Mouse (Mus musculus): ENCODE results near the gene Hpf1.

Hpf1 gene

DNA sequence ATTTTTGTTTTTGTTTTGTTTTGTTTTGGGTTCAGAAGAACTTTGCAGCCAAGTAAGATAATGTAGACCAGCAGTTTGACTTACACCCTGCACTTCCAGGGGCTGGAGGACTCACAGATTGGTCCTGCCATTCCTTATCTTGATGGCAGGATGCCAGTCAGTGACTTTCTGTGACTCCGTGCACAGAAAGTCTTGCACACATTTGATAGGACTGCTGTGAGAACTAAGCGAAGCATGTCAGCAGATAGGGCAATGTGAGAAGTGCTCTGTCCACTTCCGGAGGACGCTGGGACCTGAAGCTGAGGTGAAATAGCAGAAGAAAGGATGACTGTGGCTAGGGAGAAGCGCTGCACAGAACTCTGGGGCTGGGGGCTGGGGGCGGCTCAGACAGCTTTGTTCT lies 5.7 kb downstream of the Hpf1 start:
- no peak for DNase-seq (ENCODE audit: low read depth, low spot score)

DNA sequence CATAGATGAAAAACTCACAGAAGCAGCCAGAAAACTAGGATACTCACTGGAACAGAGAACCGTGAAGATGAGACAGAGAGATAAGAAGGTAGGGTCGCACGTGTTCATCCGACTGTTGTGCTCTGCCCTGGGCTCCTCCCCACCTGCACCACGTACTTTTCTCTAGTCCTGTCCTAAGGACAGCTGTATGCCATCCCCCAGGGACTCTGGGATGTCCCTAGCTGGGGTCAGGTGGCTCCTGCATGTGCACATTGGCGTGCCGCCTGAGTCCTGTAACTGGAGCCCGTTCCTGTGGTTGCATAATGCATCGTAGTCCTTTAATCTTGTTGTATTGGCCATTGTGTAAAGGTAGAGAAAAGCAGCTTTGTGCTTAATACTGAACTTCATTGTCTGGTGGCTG lies 9.9 kb downstream of the Hpf1 start:
- no peak for DNase-seq (ENCODE audit: low read depth, low spot score)

DNA sequence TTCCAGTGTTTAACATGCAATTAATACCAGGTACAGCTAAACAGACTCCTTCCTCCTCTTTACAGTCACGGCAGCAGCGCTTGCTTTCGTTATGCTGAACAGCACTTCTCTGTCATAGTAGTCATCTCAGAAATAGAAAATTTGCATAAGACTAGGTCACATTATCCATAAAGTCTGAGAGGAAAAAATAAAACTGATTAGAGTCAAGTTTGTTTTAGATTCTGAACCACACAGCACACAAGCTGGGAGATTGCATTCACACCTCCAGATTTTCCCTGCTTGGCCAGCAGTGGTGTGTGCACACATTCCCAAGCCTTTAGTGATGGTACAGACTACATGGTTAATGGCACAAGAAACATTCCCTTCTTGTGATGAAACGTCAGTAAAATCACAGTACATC lies 21.9 kb downstream of the Hpf1 start:
- no peak for DNase-seq (ENCODE audit: low read depth, low spot score)

DNA sequence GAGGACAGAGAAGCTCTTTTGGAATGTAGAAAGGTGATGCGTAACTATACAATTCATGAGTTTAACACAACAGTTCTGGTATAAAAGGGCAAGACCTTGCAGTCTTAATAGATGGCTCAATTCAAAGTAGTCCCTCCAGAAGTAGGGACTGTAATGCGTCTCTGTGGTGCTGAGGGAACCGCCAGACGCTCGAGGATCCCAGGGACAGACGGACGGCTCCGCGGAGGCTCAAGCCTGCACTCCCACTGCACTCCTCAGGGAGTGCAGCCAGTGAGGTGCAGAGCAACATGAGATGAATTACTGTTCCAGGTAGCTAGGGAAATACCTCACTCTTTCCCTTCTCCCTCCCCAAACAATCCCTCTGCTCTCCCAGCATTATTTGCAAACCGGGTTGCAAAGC lies 22.3 kb downstream of the Hpf1 start:
- no peak for DNase-seq (ENCODE audit: low read depth, low spot score)

DNA sequence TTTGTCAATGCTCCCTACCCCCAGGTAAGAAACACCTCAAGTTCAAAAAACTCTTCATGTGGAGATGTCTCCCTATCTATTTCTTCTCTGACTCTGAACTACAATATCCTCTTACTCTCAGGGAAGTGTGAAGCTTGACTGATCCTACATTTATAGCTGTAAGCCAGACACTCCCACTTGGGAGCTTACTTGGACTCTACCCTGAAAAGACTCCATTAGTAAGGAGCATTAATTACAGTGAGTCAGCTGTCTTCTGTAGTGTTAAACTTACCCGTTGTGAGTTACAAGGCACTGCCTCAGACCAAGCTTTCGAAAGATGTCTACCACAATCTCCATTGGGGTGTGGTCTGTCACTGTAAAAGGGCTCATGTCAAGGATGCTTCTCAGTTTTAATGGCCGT lies 28.9 kb downstream of the Hpf1 start:
- no peak for DNase-seq (ENCODE audit: low read depth, low spot score)

DNA sequence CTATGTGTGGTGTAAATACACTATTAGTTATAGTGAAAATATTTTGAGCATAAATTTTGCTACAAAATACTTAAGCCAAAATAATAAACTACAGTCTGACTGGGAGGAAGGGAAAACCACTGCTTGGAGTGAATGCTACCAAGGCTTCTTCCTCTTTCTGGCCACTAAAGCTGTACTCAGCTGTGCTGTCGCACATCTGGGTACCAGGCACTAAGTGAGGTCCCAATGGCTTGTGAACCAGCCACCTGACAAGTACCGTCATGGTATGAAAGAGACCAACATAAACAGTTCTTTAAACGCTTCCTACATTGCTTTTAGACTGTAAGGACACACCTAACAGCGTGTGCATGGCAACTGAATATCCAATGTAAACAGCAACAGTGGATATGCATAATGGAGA lies 30.0 kb downstream of the Hpf1 start:
- no peak for DNase-seq (ENCODE audit: low read depth, low spot score)

DNA sequence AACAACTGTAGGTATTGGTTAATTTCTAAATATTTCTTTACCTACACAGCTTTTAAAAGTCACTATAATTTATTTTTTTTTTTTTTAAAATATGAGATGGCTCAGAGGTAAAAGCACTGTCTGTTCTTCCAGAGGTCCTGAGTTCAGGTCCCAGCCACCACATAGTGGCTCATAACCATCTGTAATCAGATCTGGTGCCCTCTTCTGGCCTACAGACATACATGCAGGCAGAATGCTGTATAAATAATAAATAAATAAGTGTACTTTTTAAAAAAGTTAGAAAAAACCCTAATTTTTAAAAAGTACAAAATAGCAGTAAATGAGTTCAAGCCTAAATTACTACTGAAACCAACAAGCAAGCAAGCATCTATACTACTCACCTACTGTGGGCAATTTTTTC lies 43.4 kb downstream of the Hpf1 start:
- no peak for DNase-seq (ENCODE audit: low read depth, low spot score)

DNA sequence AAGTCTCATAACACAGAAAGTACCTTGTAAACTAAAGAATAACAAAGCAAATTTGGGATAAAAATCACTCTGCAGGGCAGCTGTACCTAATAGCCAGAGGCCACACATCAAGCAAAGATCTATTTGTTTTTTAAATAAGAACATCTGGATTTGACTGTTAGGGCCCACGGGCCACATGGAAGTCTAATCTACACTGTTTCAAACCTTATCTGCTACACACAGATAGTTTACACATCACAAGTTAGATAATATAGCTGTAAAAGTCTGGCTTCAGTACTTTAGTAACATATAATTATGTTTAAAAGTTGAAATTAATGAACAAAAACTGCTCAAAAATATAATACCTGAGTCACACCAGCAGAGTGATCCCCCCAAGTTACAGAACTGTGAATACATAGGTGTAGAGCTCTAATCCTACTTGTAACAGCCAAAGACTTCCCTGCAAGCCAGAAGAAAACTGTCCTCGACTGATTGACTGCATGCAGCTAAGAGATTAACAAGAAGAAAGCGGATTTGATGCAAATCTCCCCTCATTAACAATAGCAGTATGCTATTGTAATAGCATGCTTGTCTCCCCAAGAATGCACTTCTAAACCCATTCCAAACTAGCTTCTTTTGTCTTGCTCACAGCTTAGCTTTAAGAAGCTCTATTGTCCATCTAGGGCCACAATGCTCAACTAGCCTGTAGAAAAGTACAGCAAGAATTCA lies 48.7 kb downstream of the Hpf1 start:
- no peak for DNase-seq (ENCODE audit: low read depth, low spot score)

DNA sequence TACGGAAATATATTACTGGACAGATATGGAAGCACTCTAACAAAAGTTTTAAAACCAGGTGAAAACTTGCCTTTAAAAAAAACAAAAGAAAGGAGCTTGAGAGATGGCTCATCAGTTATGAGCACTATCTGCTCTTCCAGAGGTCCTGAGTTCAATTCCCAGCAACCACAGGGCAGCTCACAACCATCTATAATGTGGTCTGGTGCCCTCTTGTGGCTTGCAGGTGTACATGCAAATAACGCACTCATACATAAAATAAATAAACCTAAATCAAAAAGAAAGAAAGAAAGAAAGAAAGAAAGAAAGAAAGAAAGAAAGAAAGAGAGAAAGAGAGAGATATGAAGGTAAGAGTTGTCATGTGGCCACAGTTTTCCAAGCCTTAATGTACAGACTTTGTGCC lies 52.6 kb downstream of the Hpf1 start:
- DNase-seq (ENCODE audit: low read depth, low spot score): no peak

DNA sequence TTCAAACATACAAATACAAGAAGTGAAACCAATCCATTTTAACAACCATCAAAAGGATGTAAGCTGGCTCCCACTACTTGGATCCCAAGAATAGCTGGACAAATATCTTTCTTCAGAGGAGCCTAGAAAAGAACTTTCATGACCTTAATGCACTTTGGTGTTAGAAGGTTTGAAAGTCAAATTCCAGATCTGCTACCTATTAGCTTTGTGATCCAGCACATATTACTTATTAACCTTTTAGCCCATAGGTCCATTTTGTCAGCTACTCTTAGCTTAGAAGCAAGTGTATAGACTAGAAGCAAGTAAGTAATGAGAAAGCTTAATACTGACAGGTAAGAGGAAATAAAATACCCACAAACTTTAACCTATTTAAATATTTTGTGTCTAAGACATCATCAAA lies 57.3 kb downstream of the Hpf1 start:
- DNase-seq (ENCODE audit: low read depth, low spot score): no peak

DNA sequence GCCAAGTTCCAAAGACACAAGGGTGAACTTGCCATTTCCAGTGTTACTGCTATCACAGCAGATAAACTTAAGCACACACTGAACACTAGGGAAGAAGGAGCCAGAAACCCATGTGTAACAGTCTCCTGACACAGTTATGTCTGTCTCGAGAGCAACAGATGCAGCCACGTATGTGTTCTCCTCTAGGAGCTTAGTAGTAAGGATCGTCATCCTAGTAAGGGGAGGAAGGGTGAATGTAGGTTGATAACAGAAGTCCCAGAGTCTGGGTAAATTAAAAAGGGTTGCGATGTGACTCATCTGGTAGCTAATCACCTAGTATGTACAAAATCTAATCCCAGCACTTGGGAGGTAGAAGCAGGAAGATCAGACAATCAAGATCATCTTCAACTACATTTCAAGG lies 59.6 kb downstream of the Hpf1 start:
- no peak for DNase-seq (ENCODE audit: low read depth, low spot score)

DNA sequence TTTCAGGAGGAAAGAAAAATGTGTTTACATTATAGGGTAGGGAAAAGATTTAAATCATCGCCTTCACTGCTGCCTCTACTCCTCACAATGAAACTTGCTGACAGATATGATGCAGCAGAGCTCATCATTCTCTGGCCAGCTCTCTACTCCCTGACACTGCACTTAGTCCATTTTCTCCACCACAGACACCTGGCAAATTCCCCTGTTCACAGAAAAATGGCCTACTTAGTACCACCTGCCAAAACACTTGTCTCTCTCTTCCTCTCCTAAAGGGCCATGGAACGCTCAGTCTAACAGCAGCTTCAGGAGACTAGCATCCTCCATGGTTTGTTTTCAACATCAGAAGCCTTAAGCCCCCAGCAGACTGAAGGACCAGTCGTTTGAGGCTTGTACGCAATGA lies 61.1 kb downstream of the Hpf1 start:
- no peak for DNase-seq (ENCODE audit: low read depth, low spot score)

DNA sequence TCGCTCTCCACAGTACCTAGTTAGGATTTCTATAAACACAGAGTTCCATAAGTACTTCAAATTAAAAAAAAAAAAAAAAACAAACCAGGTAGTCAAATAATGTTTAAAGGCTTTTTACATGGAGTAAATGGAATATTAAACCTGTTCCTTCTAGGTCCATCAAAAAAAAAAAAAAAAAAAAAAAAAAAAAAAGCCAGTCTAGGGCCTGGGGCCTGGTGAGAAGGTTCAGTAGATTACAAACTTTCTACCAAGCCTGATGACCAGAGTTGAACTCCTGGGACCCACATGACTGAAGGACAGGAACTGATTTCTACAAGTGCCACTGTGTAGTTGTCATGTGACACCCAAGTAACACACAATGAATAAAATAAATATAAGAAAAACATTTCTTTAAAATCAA lies 61.5 kb downstream of the Hpf1 start:
- DNase-seq (ENCODE audit: low read depth, low spot score): no peak

DNA sequence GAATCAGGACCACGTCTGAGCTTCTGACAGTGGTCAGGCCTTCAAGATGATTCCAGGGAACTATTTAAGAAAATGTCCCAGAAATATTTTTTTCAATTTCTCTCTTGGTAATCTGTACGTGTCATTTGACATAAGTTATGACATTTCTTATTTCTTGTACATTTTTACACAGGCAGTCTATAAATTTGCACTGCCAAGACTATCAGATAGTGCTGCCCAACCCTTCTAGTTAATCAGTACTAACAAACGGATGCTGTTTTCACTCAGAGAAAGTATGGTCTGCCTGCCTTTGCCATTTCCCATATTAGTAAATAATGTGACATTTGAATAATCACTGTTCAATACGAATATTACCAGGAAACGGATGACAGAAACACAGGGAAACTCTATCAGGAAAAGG lies 62.6 kb downstream of the Hpf1 start:
- DNase-seq (ENCODE audit: low read depth, low spot score): no peak

DNA sequence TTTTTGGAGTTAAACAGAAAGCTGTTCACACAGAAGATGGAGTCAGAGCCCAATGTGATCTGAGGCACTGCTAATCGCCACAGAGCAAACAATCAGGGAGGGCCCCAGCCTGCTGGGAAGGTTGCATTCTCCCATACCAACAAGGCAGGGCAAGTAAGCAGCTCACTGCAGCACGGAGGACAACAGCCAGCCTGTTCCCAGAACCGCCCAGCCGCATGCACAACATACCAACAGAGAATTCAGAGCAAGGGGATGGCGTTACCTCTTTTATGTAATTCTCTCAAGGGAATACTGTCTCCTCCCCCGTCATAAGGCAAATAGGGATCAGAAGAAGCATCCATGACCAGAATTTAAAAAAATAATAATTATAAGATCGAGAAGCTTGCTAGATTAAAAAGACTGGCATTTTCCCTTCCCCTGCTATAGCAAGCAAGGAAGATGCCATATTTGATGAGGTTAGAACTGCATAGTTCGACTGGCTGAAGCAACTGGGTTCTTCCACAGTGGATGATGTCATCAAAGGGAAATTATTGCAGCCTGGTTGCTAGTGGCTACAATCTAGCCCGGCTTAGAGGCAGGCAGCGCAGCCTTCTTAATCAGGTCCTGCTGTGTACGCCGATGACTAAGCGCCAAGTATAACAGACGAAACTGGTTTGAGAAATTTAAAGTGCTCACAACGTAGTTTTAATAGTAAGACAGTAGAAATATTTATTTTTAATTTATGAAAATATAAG lies 64.2 kb downstream of the Hpf1 start:
- peak; percentile 71 for DNase-seq (ENCODE audit: low read depth, low spot score)

DNA sequence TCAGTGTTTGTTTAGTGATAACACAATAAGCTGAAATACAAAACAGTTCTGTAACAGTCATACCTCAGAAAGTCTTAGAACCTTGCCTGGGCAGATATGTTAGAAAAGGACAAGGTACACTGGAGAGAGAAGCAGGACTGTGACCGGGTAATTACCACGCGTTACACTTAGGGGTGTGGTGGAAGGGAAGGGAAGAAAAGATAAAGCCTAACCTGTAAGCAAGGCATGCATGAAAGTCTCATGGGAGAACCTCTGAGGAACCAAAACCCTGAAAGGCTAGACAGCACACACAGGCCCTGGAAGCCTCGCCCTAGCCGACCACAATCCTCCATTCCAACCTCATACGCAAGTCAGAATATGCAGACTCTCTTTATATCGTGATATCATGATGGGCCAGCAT lies 66.6 kb downstream of the Hpf1 start:
- no peak for DNase-seq (ENCODE audit: low read depth, low spot score)
